Mouse (Mus musculus) heart, postnatal 0 days (tissue): Measurements from ENCODE around the gene Krtap1-3. TPM values are rescaled to one million over a fixed set of nuclear protein-coding genes. Genes with fewer than 3 reads are reported as not detected.

ENCODE experiments used
- ATAC-seq: fragments of 200-750 bp; cut with Nextera tagmentation; 2 replicates; pipeline ENCODE4 v1.8.0; 2017; ENCODE audit warnings: low read depth, moderate number of reproducible peaks, moderate library complexity; ENCODE audit not compliant: insufficient read depth
- DNase-seq: peaks from one replicate; pipeline ENCODE4 v3.0.0-alpha.2; 2016; ENCODE audit warnings: low spot score
- H3K27ac ChIP-seq: fragments of 300-500 bp; sonication (generic); 2 replicates; pipeline ENCODE4 v1.5.1; 2014; ENCODE audit warnings: low read depth, mild to moderate bottlenecking
- H3K27me3 ChIP-seq: fragments of 300-500 bp; sonication (generic); 2 replicates; pipeline ENCODE4 v1.6.1; 2014; ENCODE audit warnings: low read length, mixed read lengths; ENCODE audit not compliant: control insufficient read depth, insufficient read depth
- H3K36me3 ChIP-seq: fragments of 300-500 bp; sonication (generic); replicated peaks from 2 replicates; pipeline ENCODE4 v1.6.1; 2014; ENCODE audit warnings: low read length, mixed read lengths; ENCODE audit not compliant: control insufficient read depth, insufficient read depth
- H3K4me1 ChIP-seq: fragments of 300-500 bp; sonication (generic); 2 replicates; pipeline ENCODE4 v1.6.1; 2014; ENCODE audit warnings: antibody characterized with exemption; ENCODE audit not compliant: control insufficient read depth, insufficient read depth
- H3K4me2 ChIP-seq: fragments of 300-500 bp; sonication (generic); 2 replicates; pipeline ENCODE4 v1.6.1; 2014; ENCODE audit warnings: low read depth, mild to moderate bottlenecking, low read length, moderate library complexity
- H3K4me3 ChIP-seq: fragments of 300-500 bp; sonication (generic); 2 replicates; pipeline ENCODE4 v1.5.1; 2014; ENCODE audit warnings: low read depth, low read length
- H3K9ac ChIP-seq: fragments of 300-500 bp; sonication (generic); replicated peaks from 2 replicates; pipeline ENCODE4 v1.6.1; 2014; ENCODE audit warnings: low read depth, low read length, mixed read lengths
- H3K9me3 ChIP-seq: fragments of 300-500 bp; sonication (generic); replicated peaks from 2 replicates; pipeline ENCODE4 v1.6.1; 2016; ENCODE audit warnings: low read length; ENCODE audit not compliant: control insufficient read depth
- CTCF ChIP-seq: IDR thresholded peaks from 2 replicates; pipeline ENCODE4 v1.5.1; 2016; ENCODE audit warnings: antibody characterized with exemption, control low read depth, low read depth
- EP300 ChIP-seq: IDR thresholded peaks from 2 replicates; pipeline ENCODE4 v1.6.1; 2016; ENCODE audit warnings: antibody characterized with exemption, low read depth
- WGBS: fragments of 180-500 bp; shearing (Covaris S2); extraction: QIAGEN DNeasy Blood & Tissue Kit; methylation state at CpG from one replicate; pipeline ENCODE4 v1.1.7; 2014; 5-methylcytosine and 5-hydroxymethylcytosine counted together
- polyA plus RNA-seq: library from polyadenylated mRNA; unstranded; fragments of >200 nt; fragmentation: Nextera tagmentation; extraction: Ambion mirVana; gene quantifications from 2 replicates; pipeline ENCODE4 v1.2.1, GENCODE M21; 2015
- total RNA-seq: library from RNA; depleted of rRNA; stranded (reverse); fragments of >200 nt; gene quantifications from 2 replicates; pipeline ENCODE4 v1.2.3, GENCODE M21; 2014; ENCODE audit warnings: low replicate concordance; rRNA removed

Gene Krtap1-3
- total RNA-seq (not detected in 2 replicates), polyA plus RNA-seq (not detected in 2 replicates)

DNA sequence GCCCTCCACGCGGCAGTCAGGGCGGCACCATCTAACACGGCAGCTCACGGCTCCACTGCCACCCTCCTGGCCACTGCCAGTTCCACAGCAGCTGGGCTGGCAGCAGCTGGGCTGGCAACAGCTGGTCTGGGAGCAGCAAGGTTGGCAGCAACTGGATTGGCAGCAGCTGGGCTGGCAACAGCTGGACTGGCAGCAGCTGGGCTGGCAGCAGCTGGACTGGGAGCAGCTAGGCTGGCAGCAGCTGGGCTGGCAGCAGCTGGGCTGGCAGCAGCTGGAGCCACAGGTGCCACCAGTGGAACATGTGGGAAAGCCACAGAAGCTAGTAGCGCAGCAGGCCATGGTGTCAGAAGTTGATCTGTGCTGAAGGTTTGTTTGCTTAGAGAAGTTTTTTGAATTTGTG lies at the start of gene Krtap1-3:
Gene Krtap1-3 (minus strand): TSS at position 359 of the 400 bp plus-strand sequence.
- no peaks in the 10 kb centered on the region for H3K36me3 ChIP-seq
- TF ChIP-seq CTCF (no peak), EP300 (no peak)
- H3K9me3 ChIP-seq = no peaks in the 10 kb centered on the region
- no peak within 1 kb of the TSS for H3K9ac ChIP-seq
- DNase-seq (no peak), ATAC-seq (no peak)
- H3K27me3 ChIP-seq = no peaks in the 10 kb centered on the region
- no peak within 1 kb of the TSS for H3K4me3 ChIP-seq
- H3K4me2 ChIP-seq = no peak within 1 kb of the TSS
- 75% methylated on average over 6 of the region's 6 CpGs for WGBS
- H3K27ac ChIP-seq = no peak within 1 kb of the TSS
- H3K4me1 ChIP-seq = no peaks in the 10 kb centered on the region

DNA sequence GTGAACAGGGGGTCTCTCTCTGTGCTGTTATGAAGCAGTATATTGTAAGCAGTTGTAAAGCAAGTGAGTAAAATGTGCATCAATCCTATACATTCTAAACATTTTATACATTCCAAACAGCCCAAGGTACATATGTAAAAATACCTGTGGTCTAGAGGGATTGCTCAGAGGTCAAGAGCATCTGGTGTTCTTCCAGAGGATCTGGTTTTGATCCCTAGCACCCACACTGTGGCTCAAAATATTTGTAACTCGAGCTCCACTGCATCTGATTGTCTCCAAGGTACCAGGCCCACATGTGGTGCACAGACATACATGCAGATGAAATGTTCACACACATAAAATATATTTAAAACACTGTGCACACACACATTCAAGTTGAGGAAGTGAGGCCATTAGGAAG lies 49.8 kb upstream of the Krtap1-3 start:
- no peak for TF ChIP-seq EP300
- no peaks in the 10 kb centered on the region for H3K36me3 ChIP-seq
- no peak overlapping the region for H3K9ac ChIP-seq
- 13% methylated on average over 1 of the region's 1 CpGs for WGBS
- H3K27ac ChIP-seq = no peak overlapping the region
- ATAC-seq (no peak), DNase-seq (no peak)
- H3K27me3 ChIP-seq = no peaks in the 10 kb centered on the region
- no peak overlapping the region for H3K4me2 ChIP-seq
- H3K4me3 ChIP-seq = no peak overlapping the region
- H3K4me1 ChIP-seq = no peaks in the 10 kb centered on the region
- no peaks in the 10 kb centered on the region for H3K9me3 ChIP-seq

DNA sequence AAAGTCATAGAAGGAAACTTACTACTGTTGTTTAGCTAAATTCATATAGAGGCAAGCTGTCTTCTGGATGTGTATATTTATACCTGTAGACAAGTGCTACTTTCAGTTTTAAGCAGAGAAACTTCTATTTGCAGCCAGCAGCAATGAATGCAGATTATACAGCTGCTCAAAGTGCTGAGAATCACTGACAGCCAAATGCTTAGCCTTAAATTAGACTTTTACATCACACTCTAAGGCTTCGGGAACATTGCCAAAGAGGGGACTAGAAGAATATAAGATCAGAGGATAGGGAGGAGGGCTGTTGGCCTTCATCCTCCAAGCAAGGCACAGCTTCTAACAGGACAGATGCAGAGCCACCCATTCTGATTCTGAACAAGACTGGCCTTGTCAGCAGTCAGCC lies 45.9 kb upstream of the Krtap1-3 start:
- Histone ChIP-seq H3K9ac (no peak overlapping the region), H3K27ac (no peak overlapping the region), H3K27me3 (no peaks in the 10 kb centered on the region), H3K4me3 (no peak overlapping the region), H3K4me1 (no peaks in the 10 kb centered on the region), H3K9me3 (no peaks in the 10 kb centered on the region), H3K4me2 (no peak overlapping the region), H3K36me3 (no peaks in the 10 kb centered on the region)
- WGBS = 24% methylated on average over 1 of the region's 1 CpGs
- DNase-seq (no peak), ATAC-seq (no peak)
- no peak for TF ChIP-seq EP300
- no peak for TF ChIP-seq CTCF

DNA sequence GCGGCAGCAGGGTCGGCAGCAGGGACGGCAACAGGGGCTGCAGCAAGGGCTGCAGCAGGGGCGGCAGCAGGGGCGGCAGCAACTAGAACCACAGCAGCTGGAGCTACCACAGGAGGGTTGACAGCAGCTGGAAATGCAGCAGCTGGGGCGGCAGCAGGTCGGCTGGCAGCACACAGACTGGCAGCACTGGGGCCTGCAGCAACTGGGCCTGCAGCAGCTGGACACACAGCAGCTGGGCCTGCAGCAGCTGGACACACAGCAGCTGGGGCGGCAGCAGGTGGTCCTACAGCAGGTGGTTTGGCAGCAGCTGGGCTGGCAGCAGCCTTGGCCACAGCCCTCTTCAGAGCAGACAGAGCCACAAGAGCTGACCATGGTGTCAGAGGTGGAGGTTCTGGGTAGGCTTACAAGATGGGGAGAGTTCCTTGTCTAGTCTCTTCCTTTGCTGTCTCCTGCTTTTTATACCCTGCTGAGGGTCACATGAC lies 43.6 kb upstream of the Krtap1-3 start, which contains the start of gene Krtap4-2:
Gene Krtap4-2 (minus strand): TSS at position 432 of the 482 bp plus-strand sequence.
- Histone ChIP-seq H3K36me3 (no peaks in the 10 kb centered on the region), H3K4me2 (no peak within 1 kb of the TSS), H3K27ac (no peak within 1 kb of the TSS), H3K9me3 (no peaks in the 10 kb centered on the region), H3K4me3 (no peak within 1 kb of the TSS), H3K4me1 (no peaks in the 10 kb centered on the region), H3K9ac (no peak within 1 kb of the TSS), H3K27me3 (no peaks in the 10 kb centered on the region)
- TF ChIP-seq CTCF (no peak), EP300 (no peak)
- WGBS = 53% methylated on average over 8 of the region's 8 CpGs
- no peak for DNase-seq
- ATAC-seq = no peak

DNA sequence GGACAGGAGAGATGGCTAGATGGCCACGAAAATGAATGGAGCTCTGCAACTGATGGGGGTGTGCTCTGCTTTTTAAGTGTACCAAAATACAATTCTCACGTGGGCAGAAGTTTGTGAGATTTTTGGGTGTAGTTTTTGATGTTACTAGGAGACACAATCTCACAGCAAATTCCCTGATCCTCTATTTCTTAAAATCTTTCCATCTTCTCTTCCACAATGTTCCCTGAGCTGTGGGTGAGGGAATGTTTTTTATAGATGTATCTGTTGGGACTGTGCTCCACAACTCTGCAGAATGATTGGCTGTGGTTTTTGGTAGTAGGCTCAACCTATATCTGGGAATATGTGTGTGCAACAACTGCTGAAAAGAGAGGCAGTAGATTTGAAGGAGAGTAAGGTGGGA lies 42.2 kb upstream of the Krtap1-3 start:
- 56% methylated on average over 2 of the region's 2 CpGs for WGBS
- H3K4me2 ChIP-seq = no peak overlapping the region
- H3K9me3 ChIP-seq = no peaks in the 10 kb centered on the region
- H3K27ac ChIP-seq = no peak overlapping the region
- H3K9ac ChIP-seq = no peak overlapping the region
- H3K36me3 ChIP-seq = no peaks in the 10 kb centered on the region
- H3K4me1 ChIP-seq = no peaks in the 10 kb centered on the region
- no peak for ATAC-seq
- no peak overlapping the region for H3K4me3 ChIP-seq
- no peaks in the 10 kb centered on the region for H3K27me3 ChIP-seq
- TF ChIP-seq CTCF = no peak
- TF ChIP-seq EP300 = no peak
- no peak for DNase-seq

DNA sequence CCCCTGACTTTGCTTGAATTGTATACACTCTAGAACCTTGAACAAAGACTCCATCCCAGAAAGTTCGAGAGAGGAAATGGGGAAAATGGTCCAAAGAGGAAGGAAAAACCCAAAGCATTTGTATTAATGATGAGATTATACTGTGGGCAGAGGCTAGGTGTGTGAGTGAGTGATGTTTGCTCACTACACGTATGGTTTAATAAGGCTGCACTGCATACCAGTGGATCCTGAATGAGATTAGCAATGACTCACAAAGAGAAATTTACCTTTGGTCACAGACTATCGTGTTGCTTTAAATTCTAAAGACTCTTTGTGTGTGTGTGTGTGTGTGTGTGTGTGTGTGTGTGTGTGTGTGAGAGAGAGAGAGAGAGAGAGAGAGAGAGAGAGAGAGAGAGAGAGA lies 39.8 kb upstream of the Krtap1-3 start:
- WGBS = 71% methylated on average over 3 of the region's 3 CpGs
- no peak for TF ChIP-seq CTCF
- ATAC-seq (no peak), DNase-seq (no peak)
- H3K27ac ChIP-seq = no peak overlapping the region
- H3K4me1 ChIP-seq = no peaks in the 10 kb centered on the region
- no peak overlapping the region for H3K4me2 ChIP-seq
- no peak overlapping the region for H3K4me3 ChIP-seq
- no peak overlapping the region for H3K9ac ChIP-seq
- no peaks in the 10 kb centered on the region for H3K27me3 ChIP-seq
- H3K36me3 ChIP-seq = no peaks in the 10 kb centered on the region
- no peaks in the 10 kb centered on the region for H3K9me3 ChIP-seq
